Mouse (Mus musculus) midbrain, embryonic 15.5 days (tissue): ENCODE measurements around the gene Ckap2. TPM values are rescaled to one million over a fixed set of nuclear protein-coding genes. Genes with fewer than 3 reads are reported as not detected.

ENCODE experiments used
- ATAC-seq: fragments of 200-750 bp; cut with Nextera tagmentation; replicated peaks from 2 replicates; pipeline ENCODE4 v1.8.0; 2017; ENCODE audit warnings: moderate TSS enrichment
- H3K27ac ChIP-seq: fragments of 300-500 bp; sonication (generic); 2 replicates; pipeline ENCODE4 v1.5.1; 2015; ENCODE audit warnings: mild to moderate bottlenecking, inconsistent platforms
- H3K27me3 ChIP-seq: fragments of 300-500 bp; sonication (generic); replicated peaks from 2 replicates; pipeline ENCODE4 v1.6.1; 2015; ENCODE audit warnings: inconsistent platforms
- H3K36me3 ChIP-seq: fragments of 300-500 bp; sonication (generic); replicated peaks from 2 replicates; pipeline ENCODE4 v1.6.1; 2015; ENCODE audit warnings: inconsistent platforms
- H3K4me1 ChIP-seq: fragments of 300-500 bp; sonication (generic); 2 replicates; pipeline ENCODE4 v1.6.1; 2015; ENCODE audit warnings: inconsistent platforms
- H3K4me2 ChIP-seq: fragments of 300-500 bp; sonication (generic); 2 replicates; pipeline ENCODE4 v1.6.1; 2015; ENCODE audit warnings: inconsistent platforms, mild to moderate bottlenecking, moderate library complexity
- H3K4me3 ChIP-seq: fragments of 300-500 bp; sonication (generic); 2 replicates; pipeline ENCODE4 v1.5.1; 2015; ENCODE audit warnings: mild to moderate bottlenecking, inconsistent platforms
- H3K9ac ChIP-seq: fragments of 300-500 bp; sonication (generic); 2 replicates; pipeline ENCODE4 v1.6.1; 2015; ENCODE audit warnings: mild to moderate bottlenecking, inconsistent platforms
- H3K9me3 ChIP-seq: fragments of 300-500 bp; sonication (generic); 2 replicates; pipeline ENCODE4 v1.6.1; 2016; ENCODE audit warnings: inconsistent platforms
- WGBS: fragments of 180-500 bp; shearing (Covaris S2); methylation state at CpG from one replicate; pipeline ENCODE4 v1.1.7; 2015; ENCODE audit warnings: mixed read lengths; 5-methylcytosine and 5-hydroxymethylcytosine counted together
- polyA plus RNA-seq: library from polyadenylated mRNA; unstranded; fragments of >200 nt; fragmentation: Nextera tagmentation; extraction: Ambion mirVana; gene quantifications from 2 replicates; pipeline ENCODE4 v1.2.1, GENCODE M21; 2015

Ckap2 gene
- polyA plus RNA-seq, 1 experiment from 2014 or later, result 8.3 TPM

DNA sequence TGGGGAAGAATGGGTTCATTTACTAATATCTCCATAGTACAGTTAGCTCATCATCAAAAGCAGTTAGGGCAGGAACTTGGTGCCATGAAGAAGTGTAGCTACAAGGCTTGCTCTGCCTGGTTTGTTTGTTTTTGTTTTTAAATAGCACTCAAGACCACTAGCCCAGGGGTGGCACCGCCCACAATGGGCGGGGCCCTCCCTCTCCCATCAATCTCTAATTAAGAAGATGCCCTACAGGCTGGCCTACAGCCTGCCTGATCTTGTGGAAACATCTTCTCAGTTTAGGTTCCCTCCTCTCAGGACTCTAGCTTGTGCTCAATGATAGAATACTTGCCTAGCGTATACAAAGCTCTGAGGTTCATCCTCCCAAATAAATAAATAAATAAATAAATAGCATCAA is 735 bp downstream of the Ckap2 start:
- H3K9ac ChIP-seq, result peak overlapping the region; percentile 68; the same call in 1 of the 2 replicates
- ATAC-seq, result peak; percentile 38

DNA sequence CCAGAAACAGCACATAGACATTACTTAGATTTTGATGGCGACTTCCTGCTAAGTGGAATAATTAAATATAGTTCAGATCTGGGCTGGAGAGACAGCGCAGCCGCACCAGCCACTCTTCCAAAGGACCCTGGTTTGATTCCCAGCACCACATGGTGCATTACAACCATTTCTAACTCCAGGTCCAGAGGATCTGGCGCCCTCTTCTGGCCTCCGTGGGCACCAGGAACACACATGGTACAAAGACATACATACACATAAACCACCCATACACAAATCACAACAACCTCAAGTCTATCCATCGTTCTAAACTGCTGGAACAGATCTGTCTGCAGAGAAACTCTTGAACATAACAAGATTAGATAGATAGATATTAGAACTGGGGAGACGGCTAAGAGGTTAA is 9.7 kb downstream of the Ckap2 start:
- Histone ChIP-seq H3K27ac (no peak overlapping the region), H3K9ac (no peak overlapping the region), H3K36me3 (0 out of 2 replicates have a peak, but pooled peaks cover 5% of the 10 kb centered on the region), H3K4me1 (no peaks in the 10 kb centered on the region), H3K27me3 (no peaks in the 10 kb centered on the region), H3K4me2 (no peak overlapping the region), H3K4me3 (no peak overlapping the region), H3K9me3 (no peaks in the 10 kb centered on the region)
- no peak for ATAC-seq
- WGBS, result 97% methylated on average over 7 of the region's 7 CpGs

More for the DNA sequence above, 735 bp downstream of the Ckap2 start:
- Histone ChIP-seq H3K4me1 (peaks cover 8% of the 10 kb centered on the region), H3K4me2 (peak overlapping the region; percentile 90), H3K9me3 (no peaks in the 10 kb centered on the region), H3K27me3 (no peaks in the 10 kb centered on the region), H3K4me3 (peak overlapping the region; percentile 91), H3K36me3 (no peaks in the 10 kb centered on the region), H3K27ac (peak overlapping the region; percentile 84; the same call in 1 of the 2 replicates)
- under 1% methylated on average over 3 of the region's 3 CpGs for WGBS

DNA sequence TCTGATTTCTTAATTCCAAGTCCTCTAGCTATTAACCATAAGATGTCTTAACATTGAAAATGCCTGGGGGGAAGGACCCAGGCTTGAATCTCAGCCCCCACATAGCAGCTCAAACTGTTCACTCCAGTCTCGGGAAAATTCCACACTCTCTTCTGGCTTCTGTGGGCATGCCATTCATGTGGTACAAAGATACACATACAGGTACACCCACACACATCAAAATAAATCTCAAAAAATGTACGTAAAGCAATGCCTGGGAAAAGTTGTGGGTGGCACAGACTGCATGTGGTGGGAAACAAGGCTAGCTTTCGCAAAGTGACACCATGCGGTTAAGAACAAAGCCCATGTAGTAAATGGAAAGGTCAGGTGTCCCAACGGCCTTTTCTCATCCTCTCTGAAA is 16.5 kb downstream of the Ckap2 start:
- peaks cover 14% of the 10 kb centered on the region for H3K4me1 ChIP-seq
- no peaks in the 10 kb centered on the region for H3K36me3 ChIP-seq
- no peak overlapping the region for H3K27ac ChIP-seq
- no peak overlapping the region for H3K9ac ChIP-seq
- no peaks in the 10 kb centered on the region for H3K9me3 ChIP-seq
- no peak overlapping the region for H3K4me3 ChIP-seq
- ATAC-seq, result no peak
- no peaks in the 10 kb centered on the region for H3K27me3 ChIP-seq
- H3K4me2 ChIP-seq, result no peak overlapping the region
- 91% methylated on average over 5 of the region's 5 CpGs for WGBS

DNA sequence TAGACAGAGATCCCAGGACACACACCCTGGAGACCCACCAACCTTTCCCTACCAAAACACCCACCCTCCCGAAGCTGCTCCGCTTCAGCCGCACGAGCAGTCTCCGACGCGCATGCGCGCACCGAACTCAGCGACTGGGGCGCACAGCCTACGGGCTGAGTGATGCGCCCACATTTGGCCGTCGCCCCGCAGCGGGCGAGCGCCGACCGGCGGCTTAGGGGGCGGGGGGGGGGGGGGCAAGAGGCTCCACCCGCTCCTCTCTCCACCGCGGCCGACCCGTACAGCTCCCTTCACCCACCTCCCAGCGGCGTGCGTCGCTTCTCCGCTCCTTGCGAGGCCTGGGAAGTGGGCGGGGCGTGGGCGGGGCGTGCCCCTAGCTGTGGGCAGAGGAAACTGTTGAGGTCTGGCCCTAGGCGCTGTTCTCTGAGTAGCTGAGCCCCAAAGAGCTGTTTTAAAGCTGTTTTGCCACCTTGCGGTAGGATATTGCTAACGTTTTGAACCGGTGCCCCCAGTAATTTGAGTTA is 19.5 kb downstream of the Ckap2 start, which contains the start of gene Nek3:
Nek3 (minus strand) TSS at position 356 of the 524 bp plus-strand sequence.
- Histone ChIP-seq H3K4me2 (peak within 1 kb of the TSS; percentile 55), H3K27me3 (no peaks in the 10 kb centered on the region), H3K9me3 (no peaks in the 10 kb centered on the region), H3K4me1 (peaks cover 14% of the 10 kb centered on the region), H3K4me3 (peak within 1 kb of the TSS; percentile 63), H3K36me3 (no peaks in the 10 kb centered on the region), H3K27ac (peak within 1 kb of the TSS; percentile 88), H3K9ac (peak within 1 kb of the TSS; percentile 62)
- peak; percentile 99 for ATAC-seq
- WGBS, result under 1% methylated on average over 39 of the region's 43 CpGs

DNA sequence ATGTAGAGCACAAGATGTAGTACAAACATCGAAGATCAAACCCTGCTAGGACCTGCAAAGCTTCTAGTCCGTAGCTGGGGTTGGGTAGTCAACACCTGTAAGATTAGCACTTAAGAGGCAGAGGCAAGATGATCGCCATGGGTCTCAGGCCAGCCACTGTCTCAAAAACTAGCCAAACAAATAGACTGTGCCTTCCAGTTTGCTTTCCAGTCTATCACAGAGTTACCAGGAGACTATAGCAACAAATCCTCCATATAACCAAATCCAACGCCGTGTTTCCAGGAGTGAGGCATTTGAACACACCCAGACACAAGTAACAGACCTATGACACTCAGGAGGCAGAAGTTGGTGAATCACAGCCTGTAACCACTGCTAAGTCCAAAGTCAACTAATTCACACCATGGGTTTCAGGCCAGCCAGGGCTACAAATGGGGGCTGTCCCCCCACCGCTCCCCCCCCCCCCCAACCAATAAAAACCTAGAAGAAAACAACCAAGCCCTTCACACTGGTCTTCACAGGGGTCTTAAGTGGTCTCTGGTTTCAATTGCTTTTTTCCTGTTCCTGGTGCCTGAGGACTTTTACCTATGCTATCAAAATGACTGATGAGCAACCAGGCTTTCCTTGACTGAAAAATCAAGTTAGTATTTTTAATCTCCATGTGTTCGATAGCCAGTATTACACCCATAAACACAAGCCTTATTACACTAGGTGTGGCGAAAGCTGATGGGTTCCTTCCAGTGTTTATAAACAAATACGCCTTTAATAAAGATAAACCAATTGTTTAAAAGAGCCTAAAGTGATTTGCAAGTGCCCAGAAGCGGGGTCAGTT is 20.2 kb downstream of the Ckap2 start:
- Histone ChIP-seq H3K4me2 (peak overlapping the region; percentile 55), H3K27me3 (no peaks in the 10 kb centered on the region), H3K36me3 (no peaks in the 10 kb centered on the region), H3K4me3 (peak overlapping the region; percentile 63), H3K9me3 (no peaks in the 10 kb centered on the region), H3K27ac (peak overlapping the region; percentile 88), H3K9ac (peak overlapping the region; percentile 62), H3K4me1 (peaks cover 14% of the 10 kb centered on the region)
- peak; percentile 42 for ATAC-seq
- WGBS, result 57% methylated on average over 10 of the region's 10 CpGs

DNA sequence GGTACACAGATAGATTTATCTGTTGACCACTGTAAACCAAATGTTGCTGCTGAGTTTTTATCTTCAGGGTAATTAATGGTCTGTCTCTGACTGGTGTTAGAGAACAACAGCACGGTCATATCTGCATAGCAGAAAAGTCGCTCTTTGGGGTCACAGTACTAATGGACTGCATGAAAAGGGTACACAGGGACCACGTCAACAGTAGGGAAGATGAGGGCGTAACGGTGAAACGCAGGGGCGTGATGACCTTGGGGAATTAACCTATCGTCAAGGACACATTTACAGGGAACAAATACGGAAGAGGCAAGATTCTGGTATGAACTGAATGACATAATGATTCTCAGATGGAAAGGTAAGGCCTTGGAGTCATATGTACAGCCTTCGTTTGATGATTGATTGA is 21.2 kb downstream of the Ckap2 start:
- no peaks in the 10 kb centered on the region for H3K27me3 ChIP-seq
- H3K4me2 ChIP-seq, result no peak overlapping the region
- no peak overlapping the region for H3K27ac ChIP-seq
- no peaks in the 10 kb centered on the region for H3K36me3 ChIP-seq
- 93% methylated on average over 10 of the region's 10 CpGs for WGBS
- H3K4me3 ChIP-seq, result no peak overlapping the region
- peaks cover 14% of the 10 kb centered on the region for H3K4me1 ChIP-seq
- ATAC-seq, result no peak
- no peak overlapping the region for H3K9ac ChIP-seq
- H3K9me3 ChIP-seq, result no peaks in the 10 kb centered on the region

DNA sequence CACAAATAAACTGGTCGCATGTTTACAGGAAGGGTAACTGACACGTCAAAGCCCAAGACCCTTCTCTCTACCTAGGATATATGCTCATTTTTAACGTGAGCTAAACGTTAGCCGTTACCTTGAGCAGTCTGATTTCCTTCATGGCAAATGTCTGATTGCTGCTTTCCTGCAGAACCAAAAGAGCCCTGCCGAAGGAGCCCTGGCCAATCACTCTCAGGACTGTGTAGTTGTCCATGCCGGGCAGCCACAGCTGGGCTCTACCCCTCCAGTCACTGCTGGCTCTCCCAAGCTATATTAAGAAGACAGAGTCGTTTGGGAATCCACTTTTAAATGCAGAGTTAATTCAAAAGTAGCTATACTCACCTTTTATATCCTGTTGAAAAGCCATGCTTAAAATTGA is 23.4 kb downstream of the Ckap2 start:
- no peak for ATAC-seq
- no peak overlapping the region for H3K4me2 ChIP-seq
- no peaks in the 10 kb centered on the region for H3K9me3 ChIP-seq
- no peak overlapping the region for H3K27ac ChIP-seq
- no peak overlapping the region for H3K9ac ChIP-seq
- H3K4me1 ChIP-seq, result peaks cover 14% of the 10 kb centered on the region
- no peaks in the 10 kb centered on the region for H3K36me3 ChIP-seq
- no peaks in the 10 kb centered on the region for H3K27me3 ChIP-seq
- WGBS, result 87% methylated on average over 8 of the region's 8 CpGs
- no peak overlapping the region for H3K4me3 ChIP-seq

DNA sequence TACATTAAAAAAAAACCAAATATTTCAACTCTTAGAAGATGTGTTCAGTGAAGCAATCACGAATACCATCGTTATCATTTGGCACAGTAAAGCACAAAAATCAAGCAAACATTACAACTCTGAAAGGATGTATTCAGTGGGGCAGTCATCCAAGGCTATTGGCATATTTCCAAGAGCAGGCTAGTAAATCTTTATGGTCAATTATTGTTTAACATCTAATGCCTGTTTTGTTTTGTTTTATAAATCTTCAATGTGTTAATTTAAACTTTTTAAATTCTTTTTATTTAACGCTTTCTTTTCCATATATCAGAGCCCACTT is 35.3 kb downstream of the Ckap2 start:
- H3K9ac ChIP-seq, result no peak overlapping the region
- no peak overlapping the region for H3K4me2 ChIP-seq
- no peak overlapping the region for H3K4me3 ChIP-seq
- H3K27ac ChIP-seq, result no peak overlapping the region
- 77% methylated on average over 3 of the region's 3 CpGs for WGBS
- H3K9me3 ChIP-seq, result no peaks in the 10 kb centered on the region
- H3K36me3 ChIP-seq, result no peaks in the 10 kb centered on the region
- H3K27me3 ChIP-seq, result no peaks in the 10 kb centered on the region
- H3K4me1 ChIP-seq, result no peaks in the 10 kb centered on the region
- ATAC-seq, result no peak

DNA sequence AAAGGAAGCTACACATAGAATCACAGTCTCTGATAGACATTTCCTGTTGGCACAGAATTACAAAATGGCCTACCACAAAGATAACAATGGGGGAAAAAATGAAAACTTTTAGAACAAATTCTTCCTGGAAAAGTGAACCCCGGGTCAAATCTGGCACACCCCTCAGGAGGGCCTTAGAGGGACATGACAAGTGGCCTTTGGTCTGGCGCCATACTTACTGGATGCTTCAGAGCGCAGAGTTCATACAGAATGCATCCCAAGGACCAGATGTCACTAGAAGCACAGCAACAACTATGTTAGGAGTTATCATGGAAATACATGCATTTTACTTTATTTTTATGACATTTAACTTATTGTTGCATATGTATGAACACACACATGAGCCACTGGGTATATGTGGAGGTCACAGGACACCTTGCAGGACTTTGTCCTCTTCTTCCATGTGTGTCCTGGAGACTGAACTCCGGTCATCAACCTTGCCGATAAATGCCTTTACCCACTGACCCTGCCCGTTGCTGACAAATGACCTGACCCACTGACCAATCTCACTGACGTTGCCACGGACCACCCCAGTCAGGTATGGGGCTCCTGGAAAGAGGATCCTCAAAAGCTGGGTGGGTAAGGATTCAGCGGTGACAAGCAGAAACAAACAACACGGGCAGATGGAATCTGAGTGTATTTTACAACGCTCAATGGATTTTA is 35.8 kb downstream of the Ckap2 start:
- no peak overlapping the region for H3K9ac ChIP-seq
- H3K4me1 ChIP-seq, result no peaks in the 10 kb centered on the region
- no peak overlapping the region for H3K4me3 ChIP-seq
- H3K4me2 ChIP-seq, result no peak overlapping the region
- no peaks in the 10 kb centered on the region for H3K27me3 ChIP-seq
- H3K9me3 ChIP-seq, result no peaks in the 10 kb centered on the region
- WGBS, result 97% methylated on average over 11 of the region's 11 CpGs
- H3K36me3 ChIP-seq, result no peaks in the 10 kb centered on the region
- ATAC-seq, result no peak
- no peak overlapping the region for H3K27ac ChIP-seq

DNA sequence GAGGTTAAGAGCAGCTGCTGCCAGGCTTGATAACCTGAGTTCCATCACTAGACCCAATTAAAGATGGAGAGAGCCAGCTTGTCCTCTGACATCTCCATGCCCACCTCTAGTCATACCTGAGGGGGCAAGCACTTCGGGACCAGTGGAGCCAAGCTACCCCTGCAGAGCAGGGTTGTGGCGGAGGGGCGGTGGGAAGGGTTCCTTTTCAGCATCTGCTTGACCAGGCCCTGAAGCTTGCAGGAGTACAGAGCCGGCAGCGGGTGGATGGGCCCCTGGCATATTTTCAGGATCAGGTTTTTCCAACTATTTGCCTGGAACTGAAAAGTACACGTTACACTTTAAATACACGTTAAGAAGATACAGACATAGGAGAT is 37.3 kb downstream of the Ckap2 start:
- H3K27ac ChIP-seq, result no peak overlapping the region
- H3K27me3 ChIP-seq, result no peaks in the 10 kb centered on the region
- H3K36me3 ChIP-seq, result no peaks in the 10 kb centered on the region
- H3K4me2 ChIP-seq, result no peak overlapping the region
- no peak for ATAC-seq
- H3K9me3 ChIP-seq, result no peaks in the 10 kb centered on the region
- no peak overlapping the region for H3K4me3 ChIP-seq
- H3K9ac ChIP-seq, result no peak overlapping the region
- no peaks in the 10 kb centered on the region for H3K4me1 ChIP-seq
- 94% methylated on average over 7 of the region's 7 CpGs for WGBS

DNA sequence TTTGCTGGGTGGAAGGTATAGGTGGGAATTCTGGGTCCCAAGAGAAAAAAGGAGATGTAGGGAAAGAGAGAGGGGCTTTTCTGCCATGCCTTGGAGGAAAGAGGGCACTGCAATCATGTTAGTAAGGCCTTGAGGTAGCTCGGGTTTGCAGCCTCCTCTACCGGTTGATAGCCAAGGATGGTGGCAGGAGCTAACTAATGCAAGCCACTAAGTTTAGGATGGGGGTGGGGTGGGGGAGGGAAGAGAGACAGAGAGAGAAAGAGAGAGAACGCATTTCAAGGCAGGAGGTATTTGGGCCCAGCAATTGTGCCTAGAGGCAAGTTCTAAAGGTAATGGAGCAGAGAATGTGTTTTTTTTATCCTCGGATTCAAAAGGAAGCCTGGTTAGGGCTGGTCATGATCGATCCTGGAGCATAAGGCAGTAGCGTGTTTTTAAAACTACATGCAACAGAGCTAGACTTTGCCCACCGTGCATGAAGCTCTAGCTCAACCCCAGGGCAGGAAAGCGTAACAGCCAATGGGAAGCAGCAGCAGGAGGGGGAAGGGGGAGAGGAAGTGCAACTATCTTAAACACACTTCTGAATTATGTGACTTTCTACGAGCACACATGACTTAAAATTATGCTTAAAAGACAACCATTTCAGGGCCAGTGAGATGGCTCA is 37.8 kb downstream of the Ckap2 start:
- Histone ChIP-seq H3K4me3 (no peak overlapping the region), H3K27ac (no peak overlapping the region), H3K4me2 (no peak overlapping the region), H3K9me3 (no peaks in the 10 kb centered on the region), H3K9ac (no peak overlapping the region), H3K36me3 (no peaks in the 10 kb centered on the region), H3K27me3 (no peaks in the 10 kb centered on the region), H3K4me1 (no peaks in the 10 kb centered on the region)
- WGBS, result 88% methylated on average over 9 of the region's 9 CpGs
- ATAC-seq, result no peak

DNA sequence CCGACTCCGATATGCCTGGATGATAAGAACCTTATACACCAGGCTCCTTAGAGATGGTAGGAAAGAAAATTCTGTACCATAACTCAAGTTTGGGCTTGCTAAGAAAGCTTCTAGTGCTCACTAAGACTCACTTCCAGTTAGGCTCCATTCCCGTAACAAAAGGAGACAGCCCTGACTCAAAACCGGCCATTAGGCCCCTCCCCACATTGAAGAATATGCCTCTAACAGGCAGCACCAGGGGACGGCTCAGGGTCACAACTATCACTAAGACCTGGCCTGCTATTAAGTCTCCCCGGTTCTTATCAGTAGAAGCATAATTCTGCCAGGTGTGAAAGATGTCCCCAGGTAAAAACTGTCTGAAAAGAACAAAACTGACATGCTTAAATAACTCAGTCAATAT is 39.8 kb downstream of the Ckap2 start:
- Histone ChIP-seq H3K27me3 (no peaks in the 10 kb centered on the region), H3K9ac (no peak overlapping the region), H3K4me2 (no peak overlapping the region), H3K9me3 (no peaks in the 10 kb centered on the region), H3K36me3 (no peaks in the 10 kb centered on the region), H3K4me3 (no peak overlapping the region), H3K27ac (no peak overlapping the region), H3K4me1 (no peaks in the 10 kb centered on the region)
- WGBS, result 83% methylated on average over 6 of the region's 6 CpGs
- ATAC-seq, result no peak
